Mouse (Mus musculus) limb, embryonic 14.5 days (tissue): ENCODE measurements around the gene Susd4. TPM values are rescaled to one million over a fixed set of nuclear protein-coding genes. Genes with fewer than 3 reads are reported as not detected.

Source experiments
- ATAC-seq: fragments of 200-750 bp; cut with Nextera tagmentation; 2 replicates; pipeline ENCODE4 v1.8.0; 2017; ENCODE audit warnings: low read depth, moderate number of reproducible peaks, moderate TSS enrichment; ENCODE audit not compliant: low FRiP score
- DNase-seq: peaks from one replicate; pipeline ENCODE4 v3.0.0-alpha.2; 2015; ENCODE audit warnings: low spot score
- H3K27ac ChIP-seq: fragments of 300-500 bp; sonication (generic); replicated peaks from 2 replicates; pipeline ENCODE4 v1.5.1; 2014; ENCODE audit warnings: low read depth, mild to moderate bottlenecking, low read length, moderate library complexity, mixed read lengths
- H3K27me3 ChIP-seq: fragments of 300-500 bp; sonication (generic); 2 replicates; pipeline ENCODE4 v1.6.1; 2014; ENCODE audit warnings: low read length, mixed read lengths; ENCODE audit not compliant: control insufficient read depth, insufficient read depth
- H3K36me3 ChIP-seq: fragments of 300-500 bp; sonication (generic); 2 replicates; pipeline ENCODE4 v1.6.1; 2014; ENCODE audit warnings: mild to moderate bottlenecking, low read length, moderate library complexity, mixed read lengths; ENCODE audit not compliant: control insufficient read depth, insufficient read depth
- H3K4me1 ChIP-seq: fragments of 300-500 bp; sonication (generic); 2 replicates; pipeline ENCODE4 v1.6.1; 2014; ENCODE audit warnings: antibody characterized with exemption, low read length, mixed read lengths; ENCODE audit not compliant: control insufficient read depth, insufficient read depth
- H3K4me2 ChIP-seq: fragments of 300-500 bp; sonication (generic); replicated peaks from 2 replicates; pipeline ENCODE4 v1.6.1; 2014; ENCODE audit warnings: low read depth, mild to moderate bottlenecking, low read length, moderate library complexity; ENCODE audit not compliant: severe bottlenecking
- H3K4me3 ChIP-seq: fragments of 300-500 bp; sonication (generic); replicated peaks from 2 replicates; pipeline ENCODE4 v1.5.1; 2014; ENCODE audit warnings: low read length
- H3K9ac ChIP-seq: fragments of 300-500 bp; sonication (generic); 2 replicates; pipeline ENCODE4 v1.6.1; 2014; ENCODE audit warnings: mild to moderate bottlenecking, low read depth, low read length, moderate library complexity; ENCODE audit not compliant: severe bottlenecking
- H3K9me3 ChIP-seq: fragments of 300-500 bp; sonication (generic); 2 replicates; pipeline ENCODE4 v1.6.1; 2016; ENCODE audit warnings: low read length; ENCODE audit not compliant: control insufficient read depth
- POLR2A ChIP-seq: fragments of 200-500 bp; IDR thresholded peaks from 2 replicates; pipeline ENCODE4 v1.8.0; 2012; ENCODE audit warnings: inconsistent platforms, mild to moderate bottlenecking, moderate library complexity, borderline replicate concordance; ENCODE audit not compliant: insufficient read depth, insufficient read length; ENCODE audit errors: extremely low read depth
- WGBS: fragments of 180-500 bp; shearing (Covaris S2); extraction: QIAGEN DNeasy Blood & Tissue Kit; methylation state at CpG from one replicate; pipeline ENCODE4 v1.1.7; 2014; 5-methylcytosine and 5-hydroxymethylcytosine counted together
- polyA plus RNA-seq, 2 experiments: library from polyadenylated mRNA; depleted of rRNA in 1 of 2; stranded (reverse) in 1 of 2; unstranded in 1 of 2; fragments of >200 nt; fragmentation: Nextera tagmentation in 1 of 2; extraction: Ambion mirVana in 1 of 2; gene quantifications; 2 replicates each; pipeline versions ENCODE4 v1.2.1 to v1.2.3; 2012 to 2014

The Susd4 gene
- polyA plus RNA-seq, 2 experiments: 14.0 to 17.7 TPM

DNA sequence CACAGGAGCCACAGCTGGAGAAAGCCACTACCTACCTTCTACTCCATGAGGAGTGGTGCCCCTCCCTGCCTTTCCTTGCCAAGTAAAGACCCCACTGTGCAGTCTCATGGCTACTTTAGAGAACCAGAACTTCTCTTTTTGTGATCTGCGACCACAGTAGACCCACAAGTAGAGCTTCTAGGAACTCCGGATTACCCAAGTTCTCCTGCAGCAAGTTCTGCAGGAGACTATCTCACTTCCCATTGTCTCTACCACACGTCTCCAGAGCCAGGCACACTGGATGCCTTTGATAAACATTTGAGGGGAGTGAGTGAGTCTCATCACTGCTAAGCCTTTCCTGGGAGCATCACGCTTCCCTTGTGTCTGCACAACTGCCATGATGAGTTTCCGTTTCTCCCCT lies 8.8 kb upstream of the Susd4 start:
- WGBS: 86% methylated on average over 5 of the region's 5 CpGs

DNA sequence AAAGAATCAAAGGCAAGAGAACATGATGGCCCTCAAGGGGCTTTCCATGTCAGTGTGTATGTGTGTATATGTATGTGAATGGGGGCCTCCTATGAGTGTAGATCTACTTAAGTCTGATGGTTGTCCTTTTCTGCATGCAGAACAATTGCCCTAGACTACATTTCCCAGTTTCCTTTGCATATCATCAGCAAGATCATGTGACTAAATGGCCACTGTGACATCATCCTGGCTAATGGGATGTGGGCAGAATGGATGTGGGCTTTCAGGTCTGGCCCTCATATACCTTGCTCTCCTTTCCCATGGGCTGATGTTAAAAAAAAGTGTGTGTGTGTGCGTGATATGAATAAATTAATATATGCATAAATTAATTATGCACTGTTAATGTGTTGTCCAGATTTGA lies 4.9 kb upstream of the Susd4 start:
- TF ChIP-seq POLR2A: no peak
- Histone ChIP-seq H3K4me1 (no peaks in the 10 kb centered on the region), H3K9me3 (no peaks in the 10 kb centered on the region), H3K4me2 (no peak overlapping the region), H3K27ac (no peak overlapping the region), H3K9ac (no peak overlapping the region), H3K4me3 (no peak overlapping the region), H3K27me3 (peaks cover 9% of the 10 kb centered on the region), H3K36me3 (no peaks in the 10 kb centered on the region)
- ATAC-seq (no peak), DNase-seq (no peak)
- 95% methylated on average over 1 of the region's 1 CpGs for WGBS

More for the DNA sequence above, 8.8 kb upstream of the Susd4 start:
- no peaks in the 10 kb centered on the region for H3K36me3 ChIP-seq
- no peak overlapping the region for H3K4me2 ChIP-seq
- H3K9me3 ChIP-seq: no peaks in the 10 kb centered on the region
- DNase-seq: no peak
- no peaks in the 10 kb centered on the region for H3K27me3 ChIP-seq
- H3K27ac ChIP-seq: no peak overlapping the region
- no peak overlapping the region for H3K9ac ChIP-seq
- no peak overlapping the region for H3K4me3 ChIP-seq
- no peak for TF ChIP-seq POLR2A
- no peak for ATAC-seq
- H3K4me1 ChIP-seq: no peaks in the 10 kb centered on the region

DNA sequence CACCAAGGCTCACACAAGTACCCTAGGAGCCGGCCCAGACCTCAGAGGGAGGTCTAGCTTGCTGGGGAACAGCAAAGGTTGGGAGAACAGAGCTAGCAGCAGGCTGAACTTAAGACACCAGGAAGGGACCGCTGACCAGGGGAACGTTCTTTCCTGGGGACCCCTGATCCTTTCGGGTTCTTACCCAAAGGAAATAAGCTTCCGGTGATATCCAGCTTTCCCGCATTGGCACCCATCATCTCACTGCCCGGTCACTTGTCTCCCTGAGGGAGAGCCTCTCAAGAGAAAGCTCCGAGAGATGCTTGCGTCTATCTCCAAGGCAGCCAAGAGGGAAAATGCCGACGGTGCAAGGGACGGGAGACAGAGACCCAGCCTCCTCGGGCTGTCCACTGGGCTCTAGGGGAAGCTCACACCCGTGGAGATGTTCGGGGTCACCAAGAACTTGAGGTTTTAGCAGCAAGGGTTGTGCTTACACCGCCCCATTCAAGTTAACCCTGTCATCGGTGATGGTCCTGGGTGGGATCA lies 407 bp upstream of the Susd4 start:
- ATAC-seq (no peak), DNase-seq (no peak)
- H3K4me2 ChIP-seq: peak overlapping the region; percentile 89
- TF ChIP-seq POLR2A: no peak
- H3K27me3 ChIP-seq: peaks cover 18% of the 10 kb centered on the region
- WGBS: 11% methylated on average over 17 of the region's 17 CpGs
- peak overlapping the region; percentile 64 for H3K4me3 ChIP-seq
- H3K36me3 ChIP-seq: no peaks in the 10 kb centered on the region
- no peak overlapping the region for H3K27ac ChIP-seq
- H3K9ac ChIP-seq: no peak overlapping the region
- H3K9me3 ChIP-seq: no peaks in the 10 kb centered on the region
- no peaks in the 10 kb centered on the region for H3K4me1 ChIP-seq

DNA sequence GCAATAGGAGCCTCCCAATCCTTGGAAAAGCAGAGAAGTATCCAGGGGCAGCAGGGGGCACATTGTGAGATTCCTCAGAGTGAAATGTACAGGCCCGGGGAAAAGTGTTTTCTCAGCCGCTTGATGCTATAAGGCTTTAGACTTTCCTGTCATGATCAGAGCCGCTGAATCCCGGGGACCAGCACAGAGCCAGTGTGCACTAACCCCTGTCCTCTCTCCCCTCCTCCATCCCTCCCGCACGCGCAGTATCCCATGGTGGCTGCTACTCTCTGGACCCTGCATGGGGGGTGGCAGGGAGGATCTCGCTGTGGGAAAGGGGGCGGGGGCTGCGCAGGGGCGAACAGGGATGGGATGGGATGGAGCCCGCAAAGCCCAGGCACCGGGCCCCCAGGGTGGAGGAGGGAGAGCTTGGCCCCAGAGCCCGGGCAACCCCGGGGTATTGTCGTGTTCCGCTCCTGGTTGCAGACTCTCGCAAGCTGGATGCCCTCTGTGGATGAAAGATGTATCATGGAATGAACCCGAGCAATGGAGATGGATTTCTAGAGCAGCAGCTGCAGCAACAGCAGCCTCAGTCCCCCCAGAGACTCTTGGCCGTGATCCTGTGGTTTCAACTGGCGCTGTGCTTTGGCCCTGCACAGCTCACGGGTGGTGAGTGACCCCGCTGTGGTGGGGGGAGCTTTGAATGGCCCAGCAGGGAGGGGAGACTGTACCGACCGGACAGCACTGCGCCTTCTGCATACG lies 1.1 kb downstream of the Susd4 start:
- peak; percentile 61 for ATAC-seq
- WGBS: 3% methylated on average over 23 of the region's 27 CpGs
- peak overlapping the region; percentile 55 for H3K9ac ChIP-seq
- no peak overlapping the region for H3K27ac ChIP-seq
- no peaks in the 10 kb centered on the region for H3K9me3 ChIP-seq
- no peak for TF ChIP-seq POLR2A
- H3K27me3 ChIP-seq: peaks cover 18% of the 10 kb centered on the region
- H3K4me1 ChIP-seq: no peaks in the 10 kb centered on the region
- peak overlapping the region; percentile 64 for H3K4me3 ChIP-seq
- peak; percentile 47 for DNase-seq
- no peaks in the 10 kb centered on the region for H3K36me3 ChIP-seq
- H3K4me2 ChIP-seq: peak overlapping the region; percentile 89

DNA sequence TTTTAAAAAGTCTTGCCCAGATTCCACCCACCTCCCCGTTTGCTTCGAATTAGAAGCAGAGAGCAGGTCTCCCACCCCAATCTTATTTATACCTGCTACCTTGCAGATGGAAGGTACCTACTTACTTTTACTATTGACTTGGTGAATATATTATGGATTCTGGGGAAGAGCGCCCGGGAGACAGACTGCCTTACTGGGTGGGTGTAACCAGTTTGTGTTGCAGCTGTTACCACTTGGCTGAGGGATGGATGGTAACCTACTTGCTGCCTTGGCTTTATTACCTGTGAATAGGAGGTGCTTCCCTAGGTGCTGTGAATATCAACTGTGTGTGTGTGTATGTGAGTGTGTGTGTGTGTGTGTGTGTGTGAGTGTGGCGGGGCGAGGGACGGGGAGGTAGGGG lies 11.9 kb downstream of the Susd4 start:
- no peak for TF ChIP-seq POLR2A
- H3K4me1 ChIP-seq: no peaks in the 10 kb centered on the region
- no peak overlapping the region for H3K4me2 ChIP-seq
- H3K36me3 ChIP-seq: no peaks in the 10 kb centered on the region
- WGBS: 82% methylated on average over 6 of the region's 7 CpGs
- ATAC-seq: no peak
- H3K9me3 ChIP-seq: no peaks in the 10 kb centered on the region
- no peak overlapping the region for H3K9ac ChIP-seq
- no peak overlapping the region for H3K27ac ChIP-seq
- no peaks in the 10 kb centered on the region for H3K27me3 ChIP-seq
- DNase-seq: no peak
- H3K4me3 ChIP-seq: no peak overlapping the region
